25 mouse cellular contexts compared by ENCODE assay signal in genomic region chr19:5374748-5375147, GRCm38 (mm10). TPM values are rescaled to one million over a fixed set of nuclear protein-coding genes. Genes with fewer than 3 reads are reported as not detected.
DNase-seq lines count a peak whose midpoint lies in the region; ATAC-seq and TF ChIP-seq lines count a peak whose summit lies in the region.
"Had no signal": no experiment of that assay in that cellular context is flagged by ENCODE, and none has a peak within 500 bp of the region (broad histone marks: within the 10 kb centered on the region; RNA-seq: fewer than 3 reads in every experiment).

No protein-coding gene starts in this region.

- TF ChIP-seq CTCF in intestine, postnatal 0 days (IDR thresholded peaks at IDR 0.05; ENCODE audit: low read depth), result no peak
- no peak for TF ChIP-seq CTCF in forebrain, postnatal 0 days (IDR thresholded peaks at IDR 0.05; ENCODE audit: low read depth)

- WGBS in hindbrain, embryonic 11.5 days, result 88% methylated on average over 4 of the region's 4 CpGs
- 80% methylated on average over 4 of the region's 4 CpGs for WGBS in hindbrain, embryonic 14.5 days
- 78% methylated on average over 4 of the region's 4 CpGs for whole genome bisulfite sequencing in embryonic facial prominence, embryonic 10.5 days
- 39% methylated on average over 4 of the region's 4 CpGs for WGBS in intestine, postnatal 0 days
- 87% methylated on average over 4 of the region's 4 CpGs for WGBS in forebrain, postnatal 0 days

- H3K9ac ChIP-seq in hindbrain, embryonic 11.5 days (ENCODE audit: low read depth, low read length), result no peak overlapping the region
- no peak overlapping the region for H3K9ac ChIP-seq in hindbrain, embryonic 14.5 days
- H3K9ac ChIP-seq in intestine, postnatal 0 days (ENCODE audit: low read depth, low read length), result 0 out of 2 replicates have a peak overlapping the region, but pooled peaks have one; percentile 31
- no peak overlapping the region for H3K9ac ChIP-seq in forebrain, postnatal 0 days
- H3K9ac ChIP-seq: embryonic facial prominence, embryonic 15.5 days; forebrain, embryonic 15.5 days; heart, embryonic 13.5 days; hindbrain, embryonic 13.5 days had no signal

- no peak overlapping the region for H3K4me2 ChIP-seq in hindbrain, embryonic 11.5 days (replicated peaks; ENCODE audit: low read depth, low read length)
- H3K4me2 ChIP-seq in hindbrain, embryonic 14.5 days (replicated peaks), result no peak overlapping the region
- no peak overlapping the region for H3K4me2 ChIP-seq in intestine, postnatal 0 days (replicated peaks; ENCODE audit: low read depth)
- no peak overlapping the region for H3K4me2 ChIP-seq in forebrain, postnatal 0 days (ENCODE audit: low read depth)
- H3K4me2 ChIP-seq: embryonic facial prominence, embryonic 15.5 days; forebrain, embryonic 15.5 days; heart, embryonic 13.5 days; hindbrain, embryonic 13.5 days had no signal

- H3K9me3 ChIP-seq in hindbrain, embryonic 11.5 days (ENCODE audit: control insufficient read depth, low read length), result no peaks in the 10 kb centered on the region
- no peaks in the 10 kb centered on the region for H3K9me3 ChIP-seq in hindbrain, embryonic 14.5 days (ENCODE audit: control insufficient read depth, low read length)
- no peaks in the 10 kb centered on the region for H3K9me3 ChIP-seq in embryonic facial prominence, embryonic 10.5 days
- no peaks in the 10 kb centered on the region for H3K9me3 ChIP-seq in intestine, postnatal 0 days (ENCODE audit: control insufficient read depth)
- no peaks in the 10 kb centered on the region for H3K9me3 ChIP-seq in forebrain, postnatal 0 days (ENCODE audit: low read length)
- H3K9me3 ChIP-seq: embryonic facial prominence, embryonic 15.5 days; forebrain, embryonic 15.5 days; heart, embryonic 13.5 days; hindbrain, embryonic 13.5 days had no signal

- peak overlapping the region; percentile 6; the same call in 1 of the 2 replicates for H3K4me3 ChIP-seq in hindbrain, embryonic 11.5 days (ENCODE audit: low read depth, low read length)
- no peak overlapping the region for H3K4me3 ChIP-seq in hindbrain, embryonic 14.5 days (replicated peaks; ENCODE audit: low read length)
- H3K4me3 ChIP-seq in embryonic facial prominence, embryonic 10.5 days, result 0 out of 2 replicates have a peak overlapping the region, but pooled peaks have one; percentile 8
- no peak overlapping the region for H3K4me3 ChIP-seq in intestine, postnatal 0 days (ENCODE audit: low read depth, low read length)
- H3K4me3 ChIP-seq in forebrain, postnatal 0 days (ENCODE audit: low read depth, low read length), result no peak overlapping the region
- H3K4me3 ChIP-seq: embryonic facial prominence, embryonic 15.5 days; erythroblast, embryonic 14.5 days; forebrain, embryonic 15.5 days; gastrocnemius, adult 2 months; heart, embryonic 13.5 days; hindbrain, embryonic 13.5 days had no signal

- no peak overlapping the region for H3K27ac ChIP-seq in hindbrain, embryonic 11.5 days (ENCODE audit: low read depth, low read length)
- no peak overlapping the region for H3K27ac ChIP-seq in hindbrain, embryonic 14.5 days
- no peak overlapping the region for H3K27ac ChIP-seq in embryonic facial prominence, embryonic 10.5 days (replicated peaks)
- peak overlapping the region; percentile 95 for H3K27ac ChIP-seq in intestine, postnatal 0 days (ENCODE audit: low read depth, low read length)
- no peak overlapping the region for H3K27ac ChIP-seq in forebrain, postnatal 0 days (ENCODE audit: low read depth, low read length)
- H3K27ac ChIP-seq: embryonic facial prominence, embryonic 15.5 days; forebrain, embryonic 15.5 days; gastrocnemius, adult 2 months; heart, embryonic 13.5 days; hindbrain, embryonic 13.5 days had no signal

- no peaks in the 10 kb centered on the region for H3K4me1 ChIP-seq in hindbrain, embryonic 11.5 days (replicated peaks; ENCODE audit: control insufficient read depth, insufficient read depth, low read length)
- H3K4me1 ChIP-seq in hindbrain, embryonic 14.5 days (replicated peaks; ENCODE audit: control insufficient read depth, insufficient read depth, low read length), result no peaks in the 10 kb centered on the region
- H3K4me1 ChIP-seq in embryonic facial prominence, embryonic 10.5 days, result no peaks in the 10 kb centered on the region
- H3K4me1 ChIP-seq in intestine, postnatal 0 days (replicated peaks; ENCODE audit: control insufficient read depth, insufficient read depth, low read length), result no peaks in the 10 kb centered on the region; the same call in 1 of the 2 replicates
- no peaks in the 10 kb centered on the region for H3K4me1 ChIP-seq in forebrain, postnatal 0 days (ENCODE audit: insufficient read depth)
- H3K4me1 ChIP-seq: embryonic facial prominence, embryonic 15.5 days; forebrain, embryonic 15.5 days; heart, embryonic 13.5 days; hindbrain, embryonic 13.5 days had no signal

- no peak for DNase-seq in hindbrain, embryonic 11.5 days (ENCODE audit: low spot score)
- no peak for DNase-seq in hindbrain, embryonic 14.5 days (ENCODE audit: low spot score)
- no peak for DNase-seq in embryonic facial prominence, embryonic 10.5 days (ENCODE audit: low spot score)
- DNase-seq in forebrain, postnatal 0 days, result no peak
- no peak for DNase-seq in frontal cortex, postnatal 10 days (ENCODE audit: low spot score in 2 of 2)
- DNase-seq: adrenal gland, postnatal 14 days; cerebellum, adult 11-12 months; cerebellum, adult 9-10 months; cerebellum, postnatal 25 days; gastrocnemius, adult 2 months; gastrocnemius, postnatal 25 days; heart, postnatal 4 days had no signal

- H3K27me3 ChIP-seq in hindbrain, embryonic 11.5 days (ENCODE audit: control insufficient read depth, insufficient read depth, low read length), result no peaks in the 10 kb centered on the region
- H3K27me3 ChIP-seq in hindbrain, embryonic 14.5 days (ENCODE audit: control insufficient read depth, insufficient read depth, low read length), result no peaks in the 10 kb centered on the region
- no peaks in the 10 kb centered on the region for H3K27me3 ChIP-seq in embryonic facial prominence, embryonic 10.5 days (replicated peaks; ENCODE audit: low read depth, poor library complexity, severe bottlenecking)
- no peaks in the 10 kb centered on the region for H3K27me3 ChIP-seq in intestine, postnatal 0 days (replicated peaks; ENCODE audit: control insufficient read depth, insufficient read depth, low read length)
- H3K27me3 ChIP-seq in forebrain, postnatal 0 days (ENCODE audit: insufficient read depth, low read length), result no peaks in the 10 kb centered on the region
- H3K27me3 ChIP-seq: embryonic facial prominence, embryonic 15.5 days; forebrain, embryonic 15.5 days; heart, embryonic 13.5 days; hindbrain, embryonic 13.5 days had no signal

- H3K36me3 ChIP-seq in hindbrain, embryonic 11.5 days (ENCODE audit: control insufficient read depth, insufficient read depth, low read length), result peaks cover 10% of the 10 kb centered on the region; the same call in 1 of the 2 replicates
- H3K36me3 ChIP-seq in hindbrain, embryonic 14.5 days (replicated peaks; ENCODE audit: control insufficient read depth, insufficient read depth), result peaks cover 80% of the 10 kb centered on the region
- peaks cover 96% of the 10 kb centered on the region for H3K36me3 ChIP-seq in embryonic facial prominence, embryonic 10.5 days (replicated peaks)
- H3K36me3 ChIP-seq in intestine, postnatal 0 days (ENCODE audit: control insufficient read depth, insufficient read depth), result peaks cover 45% of the 10 kb centered on the region
- H3K36me3 ChIP-seq in forebrain, postnatal 0 days (ENCODE audit: insufficient read depth), result peaks cover 62% of the 10 kb centered on the region

- no peak for ATAC-seq in hindbrain, embryonic 11.5 days (ENCODE audit: low FRiP score)
- no peak for ATAC-seq in hindbrain, embryonic 14.5 days (ENCODE audit: low FRiP score)
- ATAC-seq in intestine, postnatal 0 days, result peak; percentile 80
- ATAC-seq in forebrain, postnatal 0 days, result no peak
- no peak for ATAC-seq in erythroid progenitor cell, adult 5-6 weeks (replicated peaks; ENCODE audit: low FRiP score, poor library complexity, severe bottlenecking)
- ATAC-seq: activated CD4-positive, CD25-positive, alpha-beta regulatory T cell, adult 4 months; forebrain, embryonic 15.5 days had no signal

RNA-seq across cellular contexts. Expression of gene Banf1, which starts 7.8 kb away (rescaled TPM):
- 392 and 442 TPM in 2 replicates for polyA plus RNA-seq in hindbrain, embryonic 11.5 days (2014; fragmentation: Nextera tagmentation; extraction: Ambion mirVana)
- polyA plus RNA-seq in hindbrain, embryonic 14.5 days (2014; fragmentation: Nextera tagmentation; extraction: Ambion mirVana), result 308 and 323 TPM in 2 replicates
- polyA plus RNA-seq in embryonic facial prominence, embryonic 10.5 days (2016; fragmentation: Nextera tagmentation; extraction: Ambion mirVana), result 570 and 593 TPM in 2 replicates
- polyA plus RNA-seq in intestine, postnatal 0 days (2015; fragmentation: Nextera tagmentation; extraction: Ambion mirVana), result 309 and 329 TPM in 2 replicates
- 72.5 and 93.5 TPM in 2 replicates for total RNA-seq in forebrain, postnatal 0 days (2014; rRNA removed)
- polyA plus RNA-seq in forebrain, postnatal 0 days (2015; fragmentation: Nextera tagmentation; extraction: Ambion mirVana), result 379 and 481 TPM in 2 replicates
- total RNA-seq in erythroid progenitor cell, adult 5-6 weeks (2015; ENCODE audit: low replicate concordance), result 150 and 163 TPM in 2 replicates
- 29.1 and 34.9 TPM in 2 replicates for total RNA-seq in erythroid progenitor cell, adult 5-6 weeks (2017; ENCODE audit: low replicate concordance)

RNA-seq across cellular contexts. Expression of gene Eif1ad, which starts 8.2 kb away (rescaled TPM):
- polyA plus RNA-seq in hindbrain, embryonic 11.5 days (2014; fragmentation: Nextera tagmentation; extraction: Ambion mirVana), result 73.6 and 76.6 TPM in 2 replicates
- polyA plus RNA-seq in hindbrain, embryonic 14.5 days (2014; fragmentation: Nextera tagmentation; extraction: Ambion mirVana), result 35.0 and 37.2 TPM in 2 replicates
- polyA plus RNA-seq in embryonic facial prominence, embryonic 10.5 days (2016; fragmentation: Nextera tagmentation; extraction: Ambion mirVana), result 90.4 and 93.7 TPM in 2 replicates
- polyA plus RNA-seq in intestine, postnatal 0 days (2015; fragmentation: Nextera tagmentation; extraction: Ambion mirVana), result 81.2 and 88.1 TPM in 2 replicates
- total RNA-seq in forebrain, postnatal 0 days (2014; rRNA removed), result 31.4 and 34.7 TPM in 2 replicates
- polyA plus RNA-seq in forebrain, postnatal 0 days (2015; fragmentation: Nextera tagmentation; extraction: Ambion mirVana), result 38.4 and 45.3 TPM in 2 replicates
- total RNA-seq in erythroid progenitor cell, adult 5-6 weeks (2015; ENCODE audit: low replicate concordance), result 26.0 and 27.0 TPM in 2 replicates
- 33.9 and 45.0 TPM in 2 replicates for total RNA-seq in erythroid progenitor cell, adult 5-6 weeks (2017; ENCODE audit: low replicate concordance)

RNA-seq across cellular contexts. Expression of gene Sart1, which starts 13.8 kb away (rescaled TPM):
- 75.2 and 79.2 TPM in 2 replicates for polyA plus RNA-seq in hindbrain, embryonic 11.5 days (2014; fragmentation: Nextera tagmentation; extraction: Ambion mirVana)
- 53.3 and 57.3 TPM in 2 replicates for polyA plus RNA-seq in hindbrain, embryonic 14.5 days (2014; fragmentation: Nextera tagmentation; extraction: Ambion mirVana)
- 89.4 and 96.6 TPM in 2 replicates for polyA plus RNA-seq in embryonic facial prominence, embryonic 10.5 days (2016; fragmentation: Nextera tagmentation; extraction: Ambion mirVana)
- 53.7 and 63.0 TPM in 2 replicates for polyA plus RNA-seq in intestine, postnatal 0 days (2015; fragmentation: Nextera tagmentation; extraction: Ambion mirVana)
- 49.2 and 55.1 TPM in 2 replicates for total RNA-seq in forebrain, postnatal 0 days (2014; rRNA removed)
- 38.8 and 53.5 TPM in 2 replicates for polyA plus RNA-seq in forebrain, postnatal 0 days (2015; fragmentation: Nextera tagmentation; extraction: Ambion mirVana)
- total RNA-seq in erythroid progenitor cell, adult 5-6 weeks (2015; ENCODE audit: low replicate concordance), result 73.4 and 90.8 TPM in 2 replicates
- total RNA-seq in erythroid progenitor cell, adult 5-6 weeks (2017; ENCODE audit: low replicate concordance), result 62.2 and 94.3 TPM in 2 replicates

RNA-seq across cellular contexts. Expression of gene Cst6, which starts 25.4 kb away (rescaled TPM):
- 1.7 and 2.3 TPM in 2 replicates for polyA plus RNA-seq in hindbrain, embryonic 11.5 days (2014; fragmentation: Nextera tagmentation; extraction: Ambion mirVana)
- polyA plus RNA-seq in hindbrain, embryonic 14.5 days (2014; fragmentation: Nextera tagmentation; extraction: Ambion mirVana), result 11.2 and 12.2 TPM in 2 replicates
- polyA plus RNA-seq in embryonic facial prominence, embryonic 10.5 days (2016; fragmentation: Nextera tagmentation; extraction: Ambion mirVana), result 0.24 and 0.65 TPM in 2 replicates
- polyA plus RNA-seq in intestine, postnatal 0 days (2015; fragmentation: Nextera tagmentation; extraction: Ambion mirVana), result 624 and 632 TPM in 2 replicates
- 0.76 and 2.4 TPM in 2 replicates for total RNA-seq in forebrain, postnatal 0 days (2014; rRNA removed)
- 9.6 and 15.8 TPM in 2 replicates for polyA plus RNA-seq in forebrain, postnatal 0 days (2015; fragmentation: Nextera tagmentation; extraction: Ambion mirVana)
- 0.42 TPM in 1 of 2 replicates, not detected in the other for total RNA-seq in erythroid progenitor cell, adult 5-6 weeks (2015; ENCODE audit: low replicate concordance)
- total RNA-seq in erythroid progenitor cell, adult 5-6 weeks (2017; ENCODE audit: low replicate concordance), result not detected in 2 replicates
- total RNA-seq: granulocyte monocyte progenitor cell, adult 5-6 weeks; MEL had no signal
- polyA plus RNA-seq: erythroblast, embryonic 14.5 days had no signal

RNA-seq across cellular contexts. Expression of gene Tsga10ip, which starts 27.6 kb away (rescaled TPM):
- polyA plus RNA-seq in hindbrain, embryonic 11.5 days (2014; fragmentation: Nextera tagmentation; extraction: Ambion mirVana), result 0.53 and 0.54 TPM in 2 replicates
- not detected in 2 replicates for polyA plus RNA-seq in hindbrain, embryonic 14.5 days (2014; fragmentation: Nextera tagmentation; extraction: Ambion mirVana)
- polyA plus RNA-seq in embryonic facial prominence, embryonic 10.5 days (2016; fragmentation: Nextera tagmentation; extraction: Ambion mirVana), result 0.28 and 0.72 TPM in 2 replicates
- polyA plus RNA-seq in intestine, postnatal 0 days (2015; fragmentation: Nextera tagmentation; extraction: Ambion mirVana), result 0.27 and 0.59 TPM in 2 replicates
- 0.43 TPM in 1 of 2 replicates, not detected in the other for total RNA-seq in forebrain, postnatal 0 days (2014; rRNA removed)
- 0.08 and 0.13 TPM in 2 replicates for polyA plus RNA-seq in forebrain, postnatal 0 days (2015; fragmentation: Nextera tagmentation; extraction: Ambion mirVana)
- not detected in 2 replicates for total RNA-seq in erythroid progenitor cell, adult 5-6 weeks (2015; ENCODE audit: low replicate concordance)
- total RNA-seq in erythroid progenitor cell, adult 5-6 weeks (2017; ENCODE audit: low replicate concordance), result not detected in 2 replicates
- total RNA-seq: adrenal gland, postnatal 14 days; granulocyte monocyte progenitor cell, adult 5-6 weeks had no signal
- polyA plus RNA-seq: activated CD4-positive, CD25-positive, alpha-beta regulatory T cell, adult 4 months; cortical plate, adult 2 months; erythroblast, embryonic 14.5 days; forebrain, embryonic 11.5 days; forebrain, embryonic 15.5 days; frontal cortex, adult 2 months had no signal

Comparison
In these comparisons a context has a peak if more than half of its experiments do, and no peak if none do; other contexts are left out.
1. H3K4me3 ChIP-seq: peak in hindbrain, embryonic 11.5 days (single experiment) and embryonic facial prominence, embryonic 10.5 days (single experiment); none in hindbrain, embryonic 14.5 days (single experiment), intestine, postnatal 0 days (single experiment) and forebrain, postnatal 0 days (single experiment).